Mouse (Mus musculus) cerebellum, adult 2 months (tissue): Measurements from ENCODE around the gene Nek1. TPM values are rescaled to one million over a fixed set of nuclear protein-coding genes. Genes with fewer than 3 reads are reported as not detected.

Source experiments
- DNase-seq, 2 experiments: peaks; one replicate each; pipeline ENCODE4 v3.0.0; 2021
- H3K27ac ChIP-seq: fragments of 200-500 bp; 2 replicates; pipeline ENCODE4 v1.5.1; 2012; ENCODE audit warnings: low read length, control low read depth, inconsistent platforms; ENCODE audit not compliant: insufficient read depth
- H3K27me3 ChIP-seq: fragments of 200-500 bp; 2 replicates; pipeline ENCODE4 v1.6.1; 2012; ENCODE audit warnings: inconsistent platforms, mild to moderate bottlenecking, low read length, moderate library complexity; ENCODE audit not compliant: control insufficient read depth, insufficient read depth
- H3K4me1 ChIP-seq: fragments of 200-500 bp; 2 replicates; pipeline ENCODE4 v1.6.1; 2011; ENCODE audit warnings: low read length; ENCODE audit not compliant: control insufficient read depth, insufficient read depth
- H3K4me3 ChIP-seq: fragments of 200-500 bp; replicated peaks from 2 replicates; pipeline ENCODE3; 2011; ENCODE audit warnings: mild to moderate bottlenecking, low read depth, low read length, control low read depth; ENCODE audit not compliant: insufficient read depth
- CTCF ChIP-seq: fragments of 200-500 bp; IDR thresholded peaks from 2 replicates; pipeline ENCODE4 v1.5.1; 2011; ENCODE audit warnings: low read depth, mild to moderate bottlenecking, control low read depth, low read length, moderate library complexity, borderline replicate concordance; ENCODE audit not compliant: insufficient read depth
- POLR2A ChIP-seq: fragments of 200-500 bp; IDR thresholded peaks from 2 replicates; pipeline ENCODE4 v1.6.1; 2011; ENCODE audit warnings: low read length, control low read depth, borderline replicate concordance; ENCODE audit not compliant: insufficient read depth
- WGBS: fragments of 180-500 bp; shearing (Covaris S2); methylation state at CpG from one replicate; pipeline ENCODE4 v1.1.7; 2018; 5-methylcytosine and 5-hydroxymethylcytosine counted together
- polyA plus RNA-seq: library from polyadenylated mRNA; depleted of rRNA; stranded (reverse); fragments of >200 nt; gene quantifications from 2 replicates; pipeline ENCODE4 v1.2.3, GENCODE M21; 2012

The Nek1 gene
- polyA plus RNA-seq, 1 experiment: 22.5 TPM

DNA sequence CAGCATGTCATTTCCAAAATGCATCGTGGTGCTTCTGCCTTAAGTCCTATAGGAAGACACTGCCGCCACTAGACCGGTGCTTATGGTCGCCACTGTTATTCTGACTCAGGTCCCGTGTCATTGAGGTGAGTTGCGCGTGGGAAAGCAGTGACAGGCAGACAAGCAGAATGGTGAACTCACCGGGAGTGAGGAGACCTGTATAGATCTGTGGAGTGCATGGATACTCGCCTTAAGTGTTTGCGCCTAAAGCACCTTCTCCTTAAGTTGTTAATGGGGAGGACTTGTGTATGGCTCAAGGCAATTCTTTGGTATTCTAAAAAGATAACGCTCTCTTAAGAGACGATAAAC, 618 bp downstream of the Nek1 start:
- peaks cover 2% of the 10 kb centered on the region; the same call in 1 of the 2 replicates for H3K4me1 ChIP-seq
- H3K27me3 ChIP-seq: no peaks in the 10 kb centered on the region
- H3K4me3 ChIP-seq: peak overlapping the region; percentile 70
- TF ChIP-seq POLR2A (no peak), CTCF (no peak)
- no peak for DNase-seq
- 3% methylated on average over 12 of the region's 12 CpGs for WGBS
- H3K27ac ChIP-seq: peak overlapping the region; percentile 17; the same call in 1 of the 2 replicates

DNA sequence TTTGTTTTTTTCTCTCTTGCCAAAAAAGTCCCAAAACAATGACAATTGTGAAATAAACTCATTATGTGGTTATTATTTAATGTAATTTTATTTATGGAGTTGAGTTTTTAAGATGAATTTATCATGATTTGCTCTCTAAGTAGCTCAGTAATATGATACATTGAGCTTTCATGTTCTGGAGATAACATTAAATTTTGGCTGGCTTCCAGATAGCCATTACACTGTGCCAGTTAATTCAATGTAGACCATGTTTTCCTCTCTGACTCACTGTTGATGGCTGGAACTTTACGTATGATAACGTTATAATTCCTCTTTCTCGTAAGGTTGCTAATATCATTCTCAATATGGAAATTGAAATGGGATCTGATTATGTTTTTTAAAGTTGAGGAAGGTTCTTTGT, 3.5 kb downstream of the Nek1 start:
- H3K4me1 ChIP-seq: peaks cover 2% of the 10 kb centered on the region; the same call in 1 of the 2 replicates
- no peak for DNase-seq
- 80% methylated on average over 3 of the region's 3 CpGs for WGBS
- TF ChIP-seq POLR2A: no peak
- TF ChIP-seq CTCF: no peak
- H3K27ac ChIP-seq: no peak overlapping the region
- no peak overlapping the region for H3K4me3 ChIP-seq
- H3K27me3 ChIP-seq: no peaks in the 10 kb centered on the region

DNA sequence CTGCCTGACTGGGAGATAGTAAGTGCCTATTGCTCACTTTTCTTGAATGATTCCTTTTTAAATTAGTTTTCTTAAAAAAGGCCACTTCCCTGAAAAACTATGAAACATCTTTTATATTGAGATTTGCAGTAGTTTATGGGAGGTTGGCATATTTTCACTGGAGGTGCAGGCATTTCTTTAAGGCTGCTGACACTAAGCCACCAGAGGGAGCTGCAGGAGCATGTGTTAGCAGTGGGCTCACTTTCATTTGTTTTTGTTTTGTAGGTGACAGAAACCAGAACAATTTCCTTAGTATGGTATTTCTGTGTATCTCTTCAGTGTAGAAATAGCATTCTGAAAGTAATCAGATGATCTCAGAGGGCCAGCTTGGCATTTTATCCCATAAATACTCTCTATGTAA, 49.0 kb downstream of the Nek1 start:
- no peaks in the 10 kb centered on the region for H3K4me1 ChIP-seq
- peak; percentile 54 for TF ChIP-seq CTCF
- TF ChIP-seq POLR2A: no peak
- H3K4me3 ChIP-seq: no peak overlapping the region
- DNase-seq: peak; percentile 22 to 27
- no peak overlapping the region for H3K27ac ChIP-seq
- no peaks in the 10 kb centered on the region for H3K27me3 ChIP-seq

DNA sequence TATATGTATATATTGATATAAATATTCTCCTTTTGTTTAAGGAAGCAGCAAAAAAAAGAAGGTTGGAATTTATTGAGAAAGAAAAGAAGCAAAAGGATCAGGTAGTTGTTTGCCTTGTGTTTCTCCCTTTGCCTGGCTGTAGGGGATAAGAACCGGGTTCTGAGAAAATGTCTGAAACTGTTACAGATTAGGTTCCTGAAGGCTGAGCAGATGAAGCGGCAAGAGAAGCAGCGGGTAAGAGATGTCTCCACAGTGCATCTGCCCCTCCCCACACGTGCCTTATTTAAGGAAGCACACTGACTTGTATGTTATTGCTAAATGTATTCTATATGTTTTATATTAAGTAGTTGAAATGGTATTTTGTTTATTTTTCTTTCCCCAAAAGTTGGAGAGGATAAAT, 50.9 kb downstream of the Nek1 start:
- Histone ChIP-seq H3K4me3 (no peak overlapping the region), H3K4me1 (no peaks in the 10 kb centered on the region), H3K27me3 (no peaks in the 10 kb centered on the region), H3K27ac (no peak overlapping the region)
- WGBS: 59% methylated on average over 4 of the region's 4 CpGs
- no peak for TF ChIP-seq CTCF
- TF ChIP-seq POLR2A: no peak
- no peak for DNase-seq

DNA sequence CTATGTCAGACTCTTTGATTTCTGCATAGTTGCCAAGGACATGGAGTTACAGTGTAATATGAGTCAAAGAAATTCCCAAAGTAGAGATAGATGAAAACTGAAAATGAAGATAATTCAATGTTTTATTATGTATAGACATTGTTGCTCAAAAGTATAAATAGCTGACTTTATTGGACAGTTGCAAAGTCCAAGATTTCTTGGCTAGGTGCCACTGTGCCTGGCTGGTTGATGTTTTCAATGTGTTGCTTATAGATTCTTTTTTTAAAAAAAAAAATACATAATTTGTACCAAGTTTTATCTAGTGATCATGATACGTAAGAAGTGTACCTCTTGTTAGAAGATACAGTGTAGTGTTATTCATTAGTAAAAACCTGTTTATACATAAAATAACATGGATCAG, 53.8 kb downstream of the Nek1 start:
- no peaks in the 10 kb centered on the region for H3K27me3 ChIP-seq
- no peak for TF ChIP-seq CTCF
- no peak for TF ChIP-seq POLR2A
- H3K27ac ChIP-seq: no peak overlapping the region
- 100% methylated on average over 1 of the region's 1 CpGs for WGBS
- no peak overlapping the region for H3K4me3 ChIP-seq
- H3K4me1 ChIP-seq: no peaks in the 10 kb centered on the region
- DNase-seq: no peak

DNA sequence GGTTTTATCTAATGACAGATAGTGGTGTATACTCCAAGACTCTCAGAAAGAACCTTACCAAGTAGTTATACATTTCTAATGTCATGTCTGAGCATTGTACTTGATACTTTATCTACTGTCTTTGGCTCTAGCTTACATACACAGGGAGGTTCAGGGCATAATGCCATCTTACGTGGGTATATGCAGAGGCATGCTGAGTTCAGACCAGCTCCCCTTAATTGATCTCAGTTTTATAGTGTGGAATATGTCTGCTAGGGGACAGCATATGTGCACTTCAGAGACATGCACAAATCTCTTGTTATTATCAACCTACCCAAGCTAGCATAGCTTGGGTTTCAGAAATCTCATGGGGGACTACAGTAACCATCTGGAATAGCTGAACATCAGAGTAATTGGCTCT, 60.0 kb downstream of the Nek1 start:
- Histone ChIP-seq H3K4me3 (no peak overlapping the region), H3K4me1 (no peaks in the 10 kb centered on the region), H3K27ac (no peak overlapping the region), H3K27me3 (no peaks in the 10 kb centered on the region)
- DNase-seq: no peak
- 58% methylated on average over 1 of the region's 1 CpGs for WGBS
- no peak for TF ChIP-seq POLR2A
- TF ChIP-seq CTCF: no peak

DNA sequence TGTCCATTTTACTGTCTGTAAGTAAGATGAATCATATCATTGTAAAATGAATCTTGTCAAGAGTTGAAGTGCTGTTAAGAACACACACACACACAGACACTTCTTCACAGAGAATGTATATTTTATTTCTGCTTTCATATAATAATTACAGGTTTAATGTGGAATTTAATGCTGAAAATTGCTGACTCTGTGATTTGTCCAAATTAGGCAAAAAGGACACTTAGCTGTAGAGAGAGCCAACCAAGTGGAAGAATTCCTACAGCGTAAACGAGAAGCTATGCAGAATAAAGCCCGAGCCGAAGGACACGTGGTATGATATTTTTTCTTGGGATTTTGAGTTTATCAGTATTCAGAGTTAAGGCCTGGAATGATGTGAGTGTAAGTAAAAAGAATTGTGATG, 61.3 kb downstream of the Nek1 start:
- no peak overlapping the region for H3K4me3 ChIP-seq
- H3K27ac ChIP-seq: no peak overlapping the region
- H3K27me3 ChIP-seq: no peaks in the 10 kb centered on the region
- no peaks in the 10 kb centered on the region for H3K4me1 ChIP-seq
- TF ChIP-seq CTCF: no peak
- no peak for TF ChIP-seq POLR2A
- 85% methylated on average over 5 of the region's 5 CpGs for WGBS
- no peak for DNase-seq

DNA sequence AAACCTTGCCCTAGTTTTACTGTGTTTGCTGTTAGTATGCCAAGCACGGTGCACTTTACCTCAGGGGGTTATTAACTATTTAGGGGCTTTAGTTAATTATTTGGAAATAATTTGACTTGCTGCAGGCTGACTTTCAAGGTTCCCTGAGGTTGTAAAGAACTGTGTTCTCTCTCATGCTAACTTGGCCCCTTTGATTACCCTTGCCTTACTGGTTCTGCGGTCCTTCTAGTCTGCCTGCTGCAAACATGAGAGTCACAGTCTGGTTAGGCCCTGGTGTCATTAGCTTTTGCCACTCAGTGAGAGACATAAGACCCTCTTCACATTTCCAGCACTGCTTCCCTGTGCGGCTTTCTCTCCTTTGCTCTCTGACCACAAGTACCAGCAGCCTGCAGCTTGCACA, 64.0 kb downstream of the Nek1 start:
- H3K4me3 ChIP-seq: no peak overlapping the region
- no peaks in the 10 kb centered on the region for H3K4me1 ChIP-seq
- WGBS: 54% methylated on average over 3 of the region's 3 CpGs
- no peak for DNase-seq
- H3K27me3 ChIP-seq: no peaks in the 10 kb centered on the region
- no peak for TF ChIP-seq POLR2A
- no peak for TF ChIP-seq CTCF
- H3K27ac ChIP-seq: no peak overlapping the region
